In the genomic region with DNA sequence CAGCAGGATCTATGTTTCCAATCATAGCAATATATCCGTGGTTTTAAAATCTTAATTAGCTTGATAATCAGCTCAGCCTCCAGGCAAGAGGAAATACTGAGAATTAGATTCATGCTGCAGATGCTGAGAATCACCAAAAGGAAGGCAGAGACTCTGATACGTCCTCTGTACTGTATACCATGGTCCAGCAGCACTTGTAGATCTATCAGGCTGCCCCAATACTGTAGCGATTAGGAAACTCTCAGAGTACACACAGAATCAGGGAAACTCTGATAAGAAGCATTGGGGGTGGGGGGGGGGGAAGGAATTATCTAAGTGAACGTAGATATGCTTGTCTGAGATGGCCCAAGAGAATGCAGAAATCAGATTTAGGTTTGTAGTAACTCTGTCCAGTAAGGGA, we compare ENCODE assay signal across 25 mouse cellular contexts.
DNase-seq lines count a peak whose midpoint lies in the region; ATAC-seq and TF ChIP-seq lines count a peak whose summit lies in the region.
"Had no signal": no experiment of that assay in that cellular context is flagged by ENCODE, and none has a peak within 500 bp of the region (broad histone marks: within the 10 kb centered on the region; RNA-seq: fewer than 3 reads in every experiment).

No protein-coding gene starts in this region.

- no peaks in the 10 kb centered on the region for H3K9me3 ChIP-seq in heart, embryonic 14.5 days (ENCODE audit: control insufficient read depth, low read length)
- H3K9me3 ChIP-seq in heart, embryonic 11.5 days (replicated peaks; ENCODE audit: control insufficient read depth, low read length): no peaks in the 10 kb centered on the region
- H3K9me3 ChIP-seq in lung, embryonic 15.5 days: no peaks in the 10 kb centered on the region
- no peaks in the 10 kb centered on the region for H3K9me3 ChIP-seq in G1E (replicated peaks)
- H3K9me3 ChIP-seq: embryonic facial prominence, embryonic 13.5 days; embryonic facial prominence, embryonic 15.5 days; forebrain, embryonic 10.5 days; forebrain, embryonic 12.5 days had no signal

- no peak for DNase-seq in lung, postnatal 10 days
- DNase-seq in G1E (ENCODE audit: low spot score): no peak
- no peak for DNase-seq in adrenal gland, adult (ENCODE audit: inconsistent age in 2 of 2, low spot score in 1 of 2)
- DNase-seq: adrenal gland, adult 2 months; adrenal gland, postnatal 10 days; adrenal gland, postnatal 25 days; cerebellum, adult 11 months; cerebellum, adult 18-20 months; cerebellum, adult 8-10 months; cerebellum, adult 9-11 months; cerebellum, postnatal 14 days; cerebellum, postnatal 36 days; embryo, embryonic 11 days had no signal

- 0 out of 4 replicates have a peak overlapping the region, but pooled peaks of 1 of the 2 experiments have one; percentile 14 for H3K27ac ChIP-seq in heart, embryonic 14.5 days (replicated peaks in 1 of 2; ENCODE audit: control insufficient read depth in 1 of 2, insufficient read depth in 1 of 2, low read depth in 2 of 2, low read length in 2 of 2)
- no peak overlapping the region for H3K27ac ChIP-seq in heart, embryonic 11.5 days (ENCODE audit: low read depth, low read length)
- peak overlapping the region; percentile 44 for H3K27ac ChIP-seq in lung, embryonic 15.5 days
- H3K27ac ChIP-seq: embryonic facial prominence, embryonic 13.5 days; embryonic facial prominence, embryonic 15.5 days; forebrain, embryonic 10.5 days; forebrain, embryonic 12.5 days had no signal

- TF ChIP-seq CTCF in G1E (IDR thresholded peaks at IDR 0.05; ENCODE audit: low read depth, low read length): no peak

- H3K4me3 ChIP-seq in heart, embryonic 14.5 days (ENCODE audit: control insufficient read depth in 1 of 2, insufficient read depth in 1 of 2, low read depth in 1 of 2, low read length in 2 of 2): no peak overlapping the region
- no peak overlapping the region for H3K4me3 ChIP-seq in heart, embryonic 11.5 days (ENCODE audit: low read depth, low read length)
- no peak overlapping the region for H3K4me3 ChIP-seq in lung, embryonic 15.5 days
- no peak overlapping the region for H3K4me3 ChIP-seq in G1E (ENCODE audit: low read depth, low read length)
- H3K4me3 ChIP-seq: embryonic facial prominence, embryonic 13.5 days; embryonic facial prominence, embryonic 15.5 days; erythroblast, embryonic 14.5 days; forebrain, embryonic 10.5 days; forebrain, embryonic 12.5 days had no signal

- no peak overlapping the region for H3K9ac ChIP-seq in heart, embryonic 14.5 days (ENCODE audit: low read length)
- H3K9ac ChIP-seq in heart, embryonic 11.5 days (ENCODE audit: low read depth, low read length): no peak overlapping the region
- no peak overlapping the region for H3K9ac ChIP-seq in lung, embryonic 15.5 days
- H3K9ac ChIP-seq: embryonic facial prominence, embryonic 13.5 days; embryonic facial prominence, embryonic 15.5 days; forebrain, embryonic 12.5 days had no signal

- ATAC-seq in heart, embryonic 14.5 days (ENCODE audit: insufficient number of reproducible peaks, insufficient read depth, low FRiP score, low read depth): no peak
- ATAC-seq in heart, embryonic 11.5 days (replicated peaks; ENCODE audit: insufficient number of reproducible peaks, low FRiP score, low TSS enrichment): no peak
- ATAC-seq in lung, embryonic 15.5 days (ENCODE audit: borderline replicate concordance, extremely low read depth, low FRiP score, low TSS enrichment): peak; percentile 52; the same call in 1 of the 2 replicates
- peak; percentile 78 for ATAC-seq in G1E (ENCODE audit: extremely low read depth, insufficient number of reproducible peaks, low FRiP score, poor library complexity, severe bottlenecking)
- ATAC-seq: activated CD4-positive, CD25-positive, alpha-beta regulatory T cell, adult 4 months; forebrain, embryonic 14.5 days; forebrain, embryonic 16.5 days; Patski had no signal

- 15% methylated on average over 4 of the region's 4 CpGs for WGBS in heart, embryonic 14.5 days
- 27% methylated on average over 4 of the region's 4 CpGs for WGBS in heart, embryonic 11.5 days (ENCODE audit: insufficient replicate concordance)
- 45% methylated on average over 4 of the region's 4 CpGs for WGBS in lung, embryonic 15.5 days

- peak overlapping the region; percentile 18; the same call in 1 of the 2 replicates for H3K4me2 ChIP-seq in heart, embryonic 14.5 days (ENCODE audit: low read length)
- no peak overlapping the region for H3K4me2 ChIP-seq in heart, embryonic 11.5 days
- H3K4me2 ChIP-seq in lung, embryonic 15.5 days: no peak overlapping the region
- H3K4me2 ChIP-seq: embryonic facial prominence, embryonic 13.5 days; embryonic facial prominence, embryonic 15.5 days; forebrain, embryonic 12.5 days had no signal

- H3K36me3 ChIP-seq in heart, embryonic 14.5 days (ENCODE audit: control insufficient read depth, insufficient read depth, low read length): no peaks in the 10 kb centered on the region
- H3K36me3 ChIP-seq in heart, embryonic 11.5 days (ENCODE audit: control insufficient read depth, insufficient read depth, low read length): no peaks in the 10 kb centered on the region
- no peaks in the 10 kb centered on the region for H3K36me3 ChIP-seq in lung, embryonic 15.5 days
- H3K36me3 ChIP-seq in G1E (replicated peaks): no peaks in the 10 kb centered on the region
- H3K36me3 ChIP-seq: embryonic facial prominence, embryonic 13.5 days; embryonic facial prominence, embryonic 15.5 days; forebrain, embryonic 10.5 days; forebrain, embryonic 12.5 days had no signal

- peaks cover 0 to 6% of the 10 kb centered on the region in 2 experiments; a peak in 1 of 4 replicates for H3K4me1 ChIP-seq in heart, embryonic 14.5 days (ENCODE audit: control insufficient read depth in 2 of 2, insufficient read depth in 2 of 2, low read length in 2 of 2)
- 0 out of 2 replicates have a peak, but pooled peaks cover 3% of the 10 kb centered on the region for H3K4me1 ChIP-seq in heart, embryonic 11.5 days (ENCODE audit: control insufficient read depth, insufficient read depth, low read length)
- H3K4me1 ChIP-seq in lung, embryonic 15.5 days: no peaks in the 10 kb centered on the region
- H3K4me1 ChIP-seq in G1E (ENCODE audit: insufficient read depth, low read depth, low read length): 0 out of 2 replicates have a peak, but pooled peaks cover 2% of the 10 kb centered on the region
- H3K4me1 ChIP-seq: embryonic facial prominence, embryonic 13.5 days; embryonic facial prominence, embryonic 15.5 days; forebrain, embryonic 10.5 days; forebrain, embryonic 12.5 days had no signal

- H3K27me3 ChIP-seq in heart, embryonic 14.5 days (ENCODE audit: control insufficient read depth, insufficient read depth, low read length): no peaks in the 10 kb centered on the region
- H3K27me3 ChIP-seq in heart, embryonic 11.5 days (ENCODE audit: control insufficient read depth, insufficient read depth, low read length): no peaks in the 10 kb centered on the region
- no peaks in the 10 kb centered on the region for H3K27me3 ChIP-seq in lung, embryonic 15.5 days
- H3K27me3 ChIP-seq in G1E (ENCODE audit: insufficient read depth, low read length): no peaks in the 10 kb centered on the region
- H3K27me3 ChIP-seq: embryonic facial prominence, embryonic 13.5 days; embryonic facial prominence, embryonic 15.5 days; forebrain, embryonic 12.5 days; Patski had no signal

Comparison
In these comparisons a context has a peak if more than half of its experiments do, and no peak if none do; other contexts are left out.
1. ATAC-seq: peak in lung, embryonic 15.5 days (single experiment) and G1E (single experiment); none in heart, embryonic 14.5 days (single experiment) and heart, embryonic 11.5 days (single experiment).